Mouse (Mus musculus): ENCODE measurements around the gene Syt16. TPM values are rescaled to one million over a fixed set of nuclear protein-coding genes. Genes with fewer than 3 reads are reported as not detected.

The Syt16 gene
- not detected for polyA plus RNA-seq (2017; shearing (Covaris generic))

DNA sequence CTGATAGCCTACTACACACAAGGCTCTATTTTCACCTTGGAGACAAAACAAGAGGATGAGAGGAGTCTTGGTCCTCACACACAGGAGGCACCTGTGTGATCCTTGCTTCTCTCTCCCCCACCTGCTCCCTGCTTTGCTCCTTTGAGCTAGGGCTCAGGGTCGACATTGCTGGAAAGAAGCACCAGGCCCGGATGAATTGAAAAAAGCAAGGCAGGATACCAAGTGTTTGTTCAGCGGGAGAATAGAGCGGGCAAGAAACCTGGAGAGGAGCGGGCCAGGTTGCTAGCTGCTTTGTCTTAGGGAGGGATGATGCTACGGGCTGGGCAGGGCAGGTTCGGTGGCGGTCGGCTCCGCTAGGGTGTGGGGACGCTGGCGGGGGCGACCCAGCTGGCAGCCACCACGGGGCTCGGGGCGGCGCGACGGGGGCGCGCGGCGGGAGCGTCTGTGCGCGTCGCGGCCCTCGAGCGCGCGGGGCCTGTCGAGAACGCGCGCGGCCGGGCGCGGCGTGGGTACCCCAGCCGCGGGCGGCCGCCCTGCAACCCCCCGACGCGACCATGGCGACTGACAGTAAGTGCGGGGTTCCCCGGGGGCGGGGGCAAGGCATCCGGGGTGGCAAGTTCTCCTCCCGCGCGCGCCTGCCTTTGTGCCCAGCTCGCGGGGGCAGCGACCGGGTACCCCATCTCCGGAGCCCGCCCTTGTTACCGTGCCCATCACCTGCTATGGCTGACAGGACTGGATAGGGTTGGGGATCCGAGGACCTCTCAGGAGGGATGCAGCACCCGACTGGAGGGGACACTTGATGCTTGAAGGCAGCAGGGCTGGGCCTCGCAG is at the start of gene Syt16:
Gene Syt16, plus strand, starts transcription at position 365 of the 831 bp plus-strand sequence.

DNA sequence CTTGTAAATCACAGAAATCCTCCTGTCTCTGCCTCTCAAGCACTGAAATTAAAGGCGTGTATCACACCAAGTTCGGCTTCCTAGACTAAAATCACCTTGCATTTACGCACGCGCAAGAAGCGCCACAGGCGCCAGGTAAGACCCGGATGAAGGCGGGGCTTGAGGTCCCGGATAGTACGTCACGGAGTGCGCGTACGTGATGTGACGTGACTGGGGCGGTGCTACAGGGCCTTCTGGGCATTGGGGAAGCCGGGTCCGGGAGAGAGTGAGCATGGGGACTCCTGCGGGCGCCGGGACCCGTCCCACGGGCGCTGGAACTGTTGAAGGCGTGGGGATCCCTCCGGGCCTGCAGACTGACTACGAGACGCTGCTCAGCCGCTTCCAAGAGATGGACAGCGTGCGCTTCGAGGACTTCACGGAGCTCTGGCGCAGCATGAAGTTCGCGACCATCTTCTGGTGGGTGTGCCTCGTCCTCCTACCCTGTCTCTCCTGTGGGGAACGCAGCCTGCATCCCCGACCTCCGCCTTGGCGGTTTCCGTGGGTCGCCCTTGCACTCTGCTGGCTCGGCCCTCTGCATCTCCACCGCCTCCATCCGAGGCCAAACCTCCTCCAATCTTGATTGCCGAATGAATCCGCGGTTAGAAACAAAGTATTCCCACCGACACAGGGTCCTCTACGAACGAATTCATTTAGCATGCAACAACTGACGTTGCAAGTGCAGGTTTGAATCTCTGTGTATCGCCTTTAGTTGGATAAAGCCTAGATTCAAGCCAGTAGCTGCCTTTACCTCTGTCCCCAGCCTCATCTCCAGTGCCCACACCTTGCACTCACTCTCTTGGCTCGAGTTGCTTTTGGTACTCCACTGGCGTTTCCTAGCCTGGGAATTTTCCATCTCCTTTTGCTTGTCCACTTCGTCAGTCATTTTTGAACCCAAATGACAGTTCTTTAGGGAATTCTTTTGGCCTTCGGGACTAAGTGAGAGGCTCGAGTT is 32.9 kb upstream of the Syt16 start, which contains the start of gene Snapc1:
Gene Snapc1, plus strand, starts transcription at position 191 of the 991 bp plus-strand sequence.

DNA sequence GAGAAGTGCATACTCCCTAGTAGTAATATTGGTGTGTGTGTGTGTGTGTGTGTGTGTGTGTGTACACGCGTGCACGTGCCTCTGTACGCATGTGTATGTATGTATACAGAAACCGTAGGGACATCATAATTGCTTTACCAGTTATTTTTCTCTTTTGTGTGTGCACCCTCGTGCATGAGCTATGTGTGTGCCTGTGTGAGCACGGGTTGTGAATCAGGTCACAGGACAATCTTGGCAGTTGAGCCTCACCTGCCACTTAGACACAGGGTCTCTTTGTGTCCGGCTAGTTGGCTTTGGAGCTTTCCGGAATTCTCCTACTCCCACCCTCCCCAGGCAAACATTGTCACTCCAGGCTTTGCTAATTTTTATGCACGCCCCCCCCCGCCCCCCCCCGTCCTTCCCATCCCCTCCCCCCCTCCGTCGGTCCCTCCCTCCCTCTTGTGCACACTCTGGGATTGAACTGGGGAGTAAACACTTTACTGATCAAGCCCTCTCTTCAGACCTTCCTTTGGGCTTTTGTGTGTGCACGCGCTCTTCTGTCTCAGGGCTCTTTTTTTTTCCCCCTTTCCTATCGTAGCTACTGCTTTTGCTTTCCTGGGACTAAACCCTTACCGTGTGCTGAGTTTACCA is 319.0 kb downstream of the Syt16 start, which contains the start of gene Gm11042:
Gene Gm11042, minus strand, starts transcription at position 51 of the 630 bp plus-strand sequence.

Other genes with a start within 250 kb of the Syt16 start
- 100 to 1,000 TPM; 160 to 342 TPM for gene Hif1a, start 96.3 kb upstream of the Syt16 start, polyA plus RNA-seq (2017; shearing (Covaris generic))
- 10 to 100 TPM; 25.3 to 26.5 TPM for gene Gm49321, start 60.0 kb upstream of the Syt16 start, polyA plus RNA-seq (2017; shearing (Covaris generic))
- 10 to 100 TPM; 29.7 to 30.8 TPM for gene Snapc1, start 33.2 kb upstream of the Syt16 start, polyA plus RNA-seq (2017; shearing (Covaris generic))